Mouse (Mus musculus): Measurements from ENCODE around the gene Foxr1. TPM values are rescaled to one million over a fixed set of nuclear protein-coding genes. Genes with fewer than 3 reads are reported as not detected.

The Foxr1 gene
- total RNA-seq, 2 experiments from 2014 or later = not detected

Small RNA genes within 50 kb of the gene (microRNA-seq; reads per million reads assigned to microRNA genes)
- gene Mir7085 (ENCODE audit: borderline number of aligned reads in 2 of 2) = 1.4 to 1.8 reads per million in 2 experiments

Other genes starting within 250 kb of the Foxr1 start
- gene Cbl, start 207.1 kb downstream of the Foxr1 start, total RNA-seq (2021) = 10 to 100 TPM; 27.9 to 37.1 TPM
- 1 to 10 TPM; 2.8 to 5.3 TPM for gene Ccdc153, start 200.5 kb downstream of the Foxr1 start, total RNA-seq (2021)
- gene Pdzd3, start 189.7 kb downstream of the Foxr1 start, total RNA-seq (2021) = not detected
- 10 to 100 TPM; 14.0 to 17.1 TPM for gene Nlrx1, start 172.5 kb downstream of the Foxr1 start, total RNA-seq (2021)
- 10 to 100 TPM; 16.1 to 30.7 TPM for gene Abcg4, start 152.5 kb downstream of the Foxr1 start, total RNA-seq (2021)
- gene Hinfp, start 135.5 kb downstream of the Foxr1 start, total RNA-seq (2021) = 10 to 100 TPM; 18.3 to 22.6 TPM
- 10 to 100 TPM; 35.2 to 41.7 TPM for gene C2cd2l, start 120.9 kb downstream of the Foxr1 start, total RNA-seq (2021)
- gene Dpagt1, start 115.1 kb downstream of the Foxr1 start, total RNA-seq (2021) = 10 to 100 TPM; 21.7 to 30.9 TPM
- 10 to 100 TPM; 26.8 to 34.4 TPM for gene H2afx, start 106.4 kb downstream of the Foxr1 start, total RNA-seq (2021)
- 10 to 100 TPM; 52.3 to 87.5 TPM for gene Hmbs, start 96.9 kb downstream of the Foxr1 start, total RNA-seq (2021)
- gene Vps11, start 79.5 kb downstream of the Foxr1 start, total RNA-seq (2021) = 10 to 100 TPM; 52.5 to 70.4 TPM
- gene Hyou1, start 61.6 kb downstream of the Foxr1 start, total RNA-seq (2021) = 100 to 1,000 TPM; 182 to 214 TPM
- 10 to 100 TPM; 15.2 to 16.1 TPM for gene Slc37a4, start 44.3 kb downstream of the Foxr1 start, total RNA-seq (2021)
- gene Rps25, start 34.0 kb downstream of the Foxr1 start, total RNA-seq (2021) = 1,000 to 10,000 TPM; 1,079 to 1,172 TPM
- 100 to 1,000 TPM in 1 of 2 experiments, 10 to 100 TPM in 1; 90.8 to 109 TPM for gene Trappc4, start 33.5 kb downstream of the Foxr1 start, total RNA-seq (2021)
- gene Ccdc84, start 22.6 kb downstream of the Foxr1 start, total RNA-seq (2021) = 10 to 100 TPM; 22.4 to 26.1 TPM
- not detected for gene Upk2, start 13.8 kb upstream of the Foxr1 start, total RNA-seq (2021)
- 10 to 100 TPM; 41.3 to 46.6 TPM for gene Bcl9l, start 41.7 kb upstream of the Foxr1 start, total RNA-seq (2021)
- under 1 TPM; 0.16 to 0.40 TPM for gene Cxcr5, start 120.7 kb upstream of the Foxr1 start, total RNA-seq (2021)
- 100 to 1,000 TPM; 113 to 140 TPM for gene Ddx6, start 163.8 kb upstream of the Foxr1 start, total RNA-seq (2021)
- not detected for gene Treh, start 232.1 kb upstream of the Foxr1 start, total RNA-seq (2021)

All from adrenal gland, adult 18-20 months (tissue).